Mouse (Mus musculus) stomach, embryonic 15.5 days (tissue): Measurements from ENCODE around the gene Wt1. TPM values are rescaled to one million over a fixed set of nuclear protein-coding genes. Genes with fewer than 3 reads are reported as not detected.
A peak's percentile ranks its signal among the peaks of the same experiment; 100 is the strongest.

ENCODE experiments used
- ATAC-seq: fragments of 200-750 bp; cut with Nextera tagmentation; 2 replicates; pipeline ENCODE4 v1.8.0; 2017; ENCODE audit warnings: low read depth, moderate number of reproducible peaks, moderate TSS enrichment; ENCODE audit not compliant: insufficient read depth, low FRiP score
- H3K27ac ChIP-seq: fragments of 300-500 bp; sonication (generic); 2 replicates; pipeline ENCODE4 v1.5.1; 2015; ENCODE audit warnings: mild to moderate bottlenecking, inconsistent platforms
- H3K27me3 ChIP-seq: fragments of 300-500 bp; sonication (generic); replicated peaks from 2 replicates; pipeline ENCODE4 v1.6.1; 2015; ENCODE audit warnings: inconsistent platforms
- H3K36me3 ChIP-seq: fragments of 300-500 bp; sonication (generic); 2 replicates; pipeline ENCODE4 v1.6.1; 2015; ENCODE audit warnings: inconsistent platforms
- H3K4me1 ChIP-seq: fragments of 300-500 bp; sonication (generic); 2 replicates; pipeline ENCODE4 v1.6.1; 2015; ENCODE audit warnings: inconsistent platforms
- H3K4me2 ChIP-seq: fragments of 300-500 bp; sonication (generic); 2 replicates; pipeline ENCODE4 v1.6.1; 2015; ENCODE audit warnings: mild to moderate bottlenecking, inconsistent platforms
- H3K4me3 ChIP-seq: fragments of 300-500 bp; sonication (generic); replicated peaks from 2 replicates; pipeline ENCODE4 v1.5.1; 2015; ENCODE audit warnings: inconsistent platforms
- H3K9ac ChIP-seq: fragments of 300-500 bp; sonication (generic); 2 replicates; pipeline ENCODE4 v1.6.1; 2015; ENCODE audit warnings: inconsistent platforms
- H3K9me3 ChIP-seq: fragments of 300-500 bp; sonication (generic); 2 replicates; pipeline ENCODE4 v1.6.1; 2016; ENCODE audit warnings: inconsistent platforms
- WGBS: fragments of 180-500 bp; shearing (Covaris S2); methylation state at CpG from one replicate; pipeline ENCODE4 v1.1.7; 2015; 5-methylcytosine and 5-hydroxymethylcytosine counted together
- polyA plus RNA-seq: library from polyadenylated mRNA; unstranded; fragments of >200 nt; fragmentation: Nextera tagmentation; extraction: Ambion mirVana; gene quantifications from 2 replicates; pipeline ENCODE4 v1.2.1, GENCODE M21; 2015

Wt1 gene
- polyA plus RNA-seq, 1 experiment from 2014 or later, result 23.3 TPM

GRCm38 (mm10) chr2:105126691-105127530 lies 582 bp downstream of the Wt1 start:
- peak overlapping the region; percentile 53 for H3K4me2 ChIP-seq
- no peaks in the 10 kb centered on the region for H3K36me3 ChIP-seq
- peak overlapping the region; percentile 45; the same call in 1 of the 2 replicates for H3K27ac ChIP-seq
- H3K9ac ChIP-seq, result 0 out of 2 replicates have a peak overlapping the region, but pooled peaks have one; percentile 6
- H3K4me3 ChIP-seq, result peak overlapping the region; percentile 41
- H3K27me3 ChIP-seq, result peaks cover 89% of the 10 kb centered on the region
- ATAC-seq, result peak; percentile 19; the same call in 1 of the 2 replicates
- H3K4me1 ChIP-seq, result peaks cover 23% of the 10 kb centered on the region
- H3K9me3 ChIP-seq, result no peaks in the 10 kb centered on the region
- 1% methylated on average over 82 of the region's 92 CpGs for WGBS

- ATAC-seq, result no peak
- H3K4me1 ChIP-seq, result peaks cover 25% of the 10 kb centered on the region
- no peaks in the 10 kb centered on the region for H3K36me3 ChIP-seq
- peak overlapping the region; percentile 53 for H3K4me2 ChIP-seq
- no peak overlapping the region for H3K27ac ChIP-seq
- H3K27me3 ChIP-seq, result peaks cover 91% of the 10 kb centered on the region
- H3K9ac ChIP-seq, result 0 out of 2 replicates have a peak overlapping the region, but pooled peaks have one; percentile 6
- H3K9me3 ChIP-seq, result no peaks in the 10 kb centered on the region
- WGBS, result 2% methylated on average over 52 of the region's 52 CpGs
- H3K4me3 ChIP-seq, result peak overlapping the region; percentile 41
Measured at GRCm38 (mm10) chr2:105127531-105128480, 1.5 kb downstream of the Wt1 start.

- Histone ChIP-seq H3K4me2 (peak overlapping the region; percentile 9), H3K9ac (no peak overlapping the region)
Measured at GRCm38 (mm10) chr2:105128564-105128963, 2.2 kb downstream of the Wt1 start.

GRCm38 (mm10) chr2:105130351-105131060 lies 4.2 kb downstream of the Wt1 start:
- H3K4me3 ChIP-seq, result peak overlapping the region; percentile 41
- H3K9me3 ChIP-seq, result no peaks in the 10 kb centered on the region
- peak overlapping the region; percentile 33 for H3K4me2 ChIP-seq
- peaks cover 92% of the 10 kb centered on the region for H3K27me3 ChIP-seq
- peaks cover 24% of the 10 kb centered on the region for H3K4me1 ChIP-seq
- no peak overlapping the region for H3K27ac ChIP-seq
- no peaks in the 10 kb centered on the region for H3K36me3 ChIP-seq
- ATAC-seq, result no peak
- 9% methylated on average over 32 of the region's 32 CpGs for WGBS
- H3K9ac ChIP-seq, result no peak overlapping the region

More at GRCm38 (mm10) chr2:105128564-105128963, 2.2 kb downstream of the Wt1 start:
- peak overlapping the region; percentile 41 for H3K4me3 ChIP-seq
- no peaks in the 10 kb centered on the region for H3K36me3 ChIP-seq
- H3K27ac ChIP-seq, result no peak overlapping the region
- no peak for ATAC-seq
- 7% methylated on average over 12 of the region's 12 CpGs for WGBS
- peaks cover 92% of the 10 kb centered on the region for H3K27me3 ChIP-seq
- peaks cover 21% of the 10 kb centered on the region for H3K4me1 ChIP-seq
- no peaks in the 10 kb centered on the region for H3K9me3 ChIP-seq

- Histone ChIP-seq H3K4me3 (peak overlapping the region; percentile 41), H3K9ac (no peak overlapping the region), H3K27ac (no peak overlapping the region), H3K4me1 (peaks cover 23% of the 10 kb centered on the region), H3K27me3 (peaks cover 91% of the 10 kb centered on the region), H3K9me3 (no peaks in the 10 kb centered on the region), H3K36me3 (no peaks in the 10 kb centered on the region), H3K4me2 (peak overlapping the region; percentile 33; the same call in 1 of the 2 replicates)
- no peak for ATAC-seq
- WGBS, result 13% methylated on average over 12 of the region's 12 CpGs
Measured at GRCm38 (mm10) chr2:105131061-105131810, 4.9 kb downstream of the Wt1 start.

- Histone ChIP-seq H3K27me3 (peaks cover 91% of the 10 kb centered on the region), H3K4me1 (peaks cover 18% of the 10 kb centered on the region), H3K36me3 (no peaks in the 10 kb centered on the region), H3K9ac (no peak overlapping the region), H3K4me3 (no peak overlapping the region), H3K4me2 (no peak overlapping the region), H3K9me3 (no peaks in the 10 kb centered on the region), H3K27ac (no peak overlapping the region)
- no peak for ATAC-seq
- 10% methylated on average over 2 of the region's 2 CpGs for WGBS
Measured at GRCm38 (mm10) chr2:105131811-105132100, 5.4 kb downstream of the Wt1 start.

GRCm38 (mm10) chr2:105132300-105132699 lies 6.0 kb downstream of the Wt1 start:
- Histone ChIP-seq H3K4me1 (peaks cover 12% of the 10 kb centered on the region), H3K9ac (no peak overlapping the region), H3K36me3 (no peaks in the 10 kb centered on the region), H3K4me2 (no peak overlapping the region; the same call in 1 of the 2 replicates), H3K9me3 (no peaks in the 10 kb centered on the region), H3K4me3 (no peak overlapping the region), H3K27me3 (peaks cover 90% of the 10 kb centered on the region), H3K27ac (no peak overlapping the region)
- WGBS, result 5% methylated on average over 17 of the region's 17 CpGs
- no peak for ATAC-seq

GRCm38 (mm10) chr2:105132933-105133795 lies 6.8 kb downstream of the Wt1 start:
- H3K27me3 ChIP-seq, result peaks cover 82% of the 10 kb centered on the region
- H3K27ac ChIP-seq, result no peak overlapping the region
- ATAC-seq, result no peak
- H3K4me3 ChIP-seq, result no peak overlapping the region; the same call in 1 of the 2 replicates
- H3K9me3 ChIP-seq, result no peaks in the 10 kb centered on the region
- H3K9ac ChIP-seq, result no peak overlapping the region
- peaks cover 10% of the 10 kb centered on the region; the same call in 1 of the 2 replicates for H3K4me1 ChIP-seq
- WGBS, result 6% methylated on average over 43 of the region's 43 CpGs
- peak overlapping the region; percentile 35; the same call in 1 of the 2 replicates for H3K4me2 ChIP-seq
- H3K36me3 ChIP-seq, result no peaks in the 10 kb centered on the region

- Histone ChIP-seq H3K9ac (no peak overlapping the region), H3K4me1 (peaks cover 10% of the 10 kb centered on the region; the same call in 1 of the 2 replicates), H3K36me3 (no peaks in the 10 kb centered on the region), H3K27ac (no peak overlapping the region), H3K4me3 (no peak overlapping the region), H3K9me3 (no peaks in the 10 kb centered on the region), H3K4me2 (no peak overlapping the region), H3K27me3 (peaks cover 78% of the 10 kb centered on the region)
- WGBS, result 4% methylated on average over 19 of the region's 19 CpGs
- peak; percentile 80; the same call in 1 of the 2 replicates for ATAC-seq
Measured at GRCm38 (mm10) chr2:105134296-105134695, 8.0 kb downstream of the Wt1 start.

- Histone ChIP-seq H3K4me1 (0 out of 2 replicates have a peak, but pooled peaks cover under 1% of the 10 kb centered on the region), H3K9me3 (no peaks in the 10 kb centered on the region), H3K36me3 (no peaks in the 10 kb centered on the region), H3K4me3 (no peak overlapping the region), H3K27me3 (peaks cover 37% of the 10 kb centered on the region), H3K4me2 (no peak overlapping the region), H3K9ac (no peak overlapping the region), H3K27ac (no peak overlapping the region)
- no peak for ATAC-seq
- WGBS, result 50% methylated on average over 7 of the region's 7 CpGs
Measured at GRCm38 (mm10) chr2:105139471-105139870, 13.1 kb downstream of the Wt1 start.
